Mouse (Mus musculus): Measurements from ENCODE around the gene Shank2.

DNA sequence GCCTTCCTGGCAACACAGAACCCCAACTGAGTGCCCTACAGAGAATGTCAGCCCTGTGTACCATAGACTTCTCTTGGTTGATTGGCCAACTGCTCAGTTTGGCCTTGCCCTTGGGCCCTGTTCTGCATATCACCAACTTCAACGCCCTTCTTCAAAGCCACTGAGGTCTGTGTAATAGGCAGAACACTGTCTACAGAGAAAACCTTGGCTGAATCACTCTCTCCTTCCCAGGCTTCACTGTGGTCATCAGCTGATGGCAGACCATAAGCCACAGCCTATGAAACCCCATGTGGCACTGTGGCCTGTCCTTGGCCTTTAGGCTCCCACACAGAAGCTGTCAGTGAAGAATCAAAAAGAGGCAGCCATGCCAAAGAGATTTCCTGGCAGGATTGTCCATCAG lies 457.2 kb downstream of the Shank2 start:
- TF ChIP-seq CTCF (IDR thresholded peaks at IDR 0.05) (no peak), EP300 (IDR thresholded peaks at IDR 0.05) (no peak)

All from lung, postnatal 0 days (tissue).